Mouse (Mus musculus) intestine, embryonic 14.5 days (tissue): Measurements from ENCODE around the gene Pum1. TPM values are rescaled to one million over a fixed set of nuclear protein-coding genes. Genes with fewer than 3 reads are reported as not detected.
"Not testable (repeated sequence)": the region's sequence is repeated elsewhere in the genome, so short reads cannot be mapped to it uniquely, and the experiment has no call there.

Experiments
- ATAC-seq: fragments of 200-750 bp; cut with Nextera tagmentation; replicated peaks from 2 replicates; pipeline ENCODE4 v1.8.0; 2017; ENCODE audit warnings: low read depth, moderate number of reproducible peaks, moderate TSS enrichment, moderate library complexity; ENCODE audit not compliant: low FRiP score, low TSS enrichment
- DNase-seq: peaks from one replicate; pipeline ENCODE4 v3.0.0-alpha.2; 2018; ENCODE audit warnings: low spot score
- H3K27ac ChIP-seq: fragments of 300-500 bp; sonication (generic); 2 replicates; pipeline ENCODE4 v1.5.1; 2014; ENCODE audit warnings: low read depth, mild to moderate bottlenecking, control low read depth
- H3K27me3 ChIP-seq: fragments of 300-500 bp; sonication (generic); replicated peaks from 2 replicates; pipeline ENCODE4 v1.6.1; 2014; ENCODE audit warnings: low read length, control low read depth; ENCODE audit not compliant: control insufficient read depth, insufficient read depth
- H3K36me3 ChIP-seq: fragments of 300-500 bp; sonication (generic); 2 replicates; pipeline ENCODE4 v1.6.1; 2014; ENCODE audit warnings: low read length, control low read depth; ENCODE audit not compliant: control insufficient read depth, insufficient read depth
- H3K4me1 ChIP-seq: fragments of 300-500 bp; sonication (generic); replicated peaks from 2 replicates; pipeline ENCODE4 v1.6.1; 2014; ENCODE audit warnings: low read length, control low read depth, mixed read lengths; ENCODE audit not compliant: control insufficient read depth, insufficient read depth
- H3K4me2 ChIP-seq: fragments of 300-500 bp; sonication (generic); 2 replicates; pipeline ENCODE4 v1.6.1; 2014; ENCODE audit warnings: low read length
- H3K4me3 ChIP-seq: fragments of 300-500 bp; sonication (generic); 2 replicates; pipeline ENCODE4 v1.5.1; 2014; ENCODE audit warnings: low read depth, low read length, control low read depth, mixed read lengths
- H3K9ac ChIP-seq: fragments of 300-500 bp; sonication (generic); 2 replicates; pipeline ENCODE4 v1.6.1; 2014; ENCODE audit warnings: mild to moderate bottlenecking, low read length
- H3K9me3 ChIP-seq: fragments of 300-500 bp; sonication (generic); 2 replicates; pipeline ENCODE4 v1.6.1; 2016; ENCODE audit warnings: low read length, control low read depth; ENCODE audit not compliant: control insufficient read depth
- WGBS: fragments of 180-500 bp; shearing (Covaris S2); extraction: QIAGEN DNeasy Blood & Tissue Kit; methylation state at CpG from one replicate; pipeline ENCODE4 v1.1.7; 2014; 5-methylcytosine and 5-hydroxymethylcytosine counted together
- polyA plus RNA-seq: library from polyadenylated mRNA; unstranded; fragments of >200 nt; fragmentation: Nextera tagmentation; extraction: Ambion mirVana; gene quantifications from 2 replicates; pipeline ENCODE4 v1.2.1, GENCODE M21; 2014

The Pum1 gene
- polyA plus RNA-seq, 1 experiment from 2014 or later = 91.7 TPM

DNA sequence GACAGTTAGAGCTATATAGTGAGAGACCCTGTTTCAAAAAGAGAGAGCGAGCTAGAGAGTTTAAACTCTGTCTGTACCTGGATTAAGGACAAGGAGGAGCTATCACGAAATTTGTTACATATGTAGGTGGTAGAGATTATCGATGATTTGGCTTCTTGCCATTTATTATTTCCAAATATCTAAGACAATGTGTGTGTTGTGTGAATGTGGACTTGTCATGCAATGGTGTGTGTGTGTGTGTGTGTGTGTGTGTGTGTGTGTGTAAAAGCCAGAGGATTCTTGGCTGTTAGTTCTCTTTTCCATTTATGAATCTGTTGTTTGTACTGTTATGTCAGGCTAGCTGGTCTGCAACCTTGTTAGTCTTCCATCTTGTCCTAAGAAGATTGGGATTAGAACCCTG, 15.0 kb downstream of the Pum1 start:
- H3K27me3 ChIP-seq = no peaks in the 10 kb centered on the region
- no peak overlapping the region for H3K4me3 ChIP-seq
- H3K9ac ChIP-seq = no peak overlapping the region
- H3K4me1 ChIP-seq = no peaks in the 10 kb centered on the region
- no peak overlapping the region for H3K4me2 ChIP-seq
- no peak for ATAC-seq
- DNase-seq = no peak
- over 99% methylated on average over 3 of the region's 3 CpGs for WGBS
- H3K9me3 ChIP-seq = no peaks in the 10 kb centered on the region
- H3K27ac ChIP-seq = no peak overlapping the region
- peaks cover 78% of the 10 kb centered on the region for H3K36me3 ChIP-seq

GRCm38 (mm10) chr4:130680676-130681075, 17.6 kb downstream of the Pum1 start:
- WGBS = 97% methylated on average over 6 of the region's 6 CpGs
- H3K4me3 ChIP-seq = no peak overlapping the region
- H3K9me3 ChIP-seq = no peaks in the 10 kb centered on the region
- H3K4me2 ChIP-seq = no peak overlapping the region
- H3K9ac ChIP-seq = no peak overlapping the region
- H3K27me3 ChIP-seq = no peaks in the 10 kb centered on the region
- H3K4me1 ChIP-seq = no peaks in the 10 kb centered on the region
- H3K27ac ChIP-seq = no peak overlapping the region
- ATAC-seq (no peak), DNase-seq (no peak)
- peaks cover 63% of the 10 kb centered on the region for H3K36me3 ChIP-seq

- not testable (repeated sequence) for H3K27me3 ChIP-seq, ATAC-seq, H3K9me3 ChIP-seq, H3K9ac ChIP-seq, H3K4me1 ChIP-seq, H3K27ac ChIP-seq, DNase-seq, H3K4me3 ChIP-seq, H3K4me2 ChIP-seq
- WGBS = 80% methylated on average over 5 of the region's 5 CpGs
- peaks cover 61% of the 10 kb centered on the region for H3K36me3 ChIP-seq
These were observed 19.9 kb downstream of the Pum1 start for GRCm38 (mm10) chr4:130683051-130683450.

DNA sequence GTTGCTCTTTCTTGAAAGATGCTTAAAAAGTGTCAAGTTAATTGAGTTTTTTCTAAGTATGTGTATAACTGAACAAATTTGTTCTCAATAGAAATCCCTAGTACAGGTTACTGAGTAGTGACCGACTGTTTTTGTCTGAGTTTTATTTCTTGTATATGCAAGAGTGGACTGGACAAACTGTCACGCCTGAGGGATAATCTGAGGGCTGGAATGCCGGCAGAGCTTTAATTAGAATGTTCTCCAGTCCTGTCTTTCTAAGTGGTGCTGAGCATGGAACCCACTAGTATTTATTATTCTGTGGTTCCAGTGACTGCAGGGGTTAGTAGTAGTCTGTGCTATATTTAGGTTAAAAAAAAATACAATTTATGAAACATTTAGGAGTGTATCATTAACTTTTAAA, 30.8 kb downstream of the Pum1 start:
- Histone ChIP-seq H3K4me3 (no peak overlapping the region), H3K4me1 (no peaks in the 10 kb centered on the region), H3K27me3 (no peaks in the 10 kb centered on the region), H3K27ac (no peak overlapping the region), H3K9ac (no peak overlapping the region), H3K4me2 (no peak overlapping the region), H3K9me3 (no peaks in the 10 kb centered on the region), H3K36me3 (peaks cover 21% of the 10 kb centered on the region)
- 89% methylated on average over 3 of the region's 3 CpGs for WGBS
- ATAC-seq = no peak
- DNase-seq = no peak

DNA sequence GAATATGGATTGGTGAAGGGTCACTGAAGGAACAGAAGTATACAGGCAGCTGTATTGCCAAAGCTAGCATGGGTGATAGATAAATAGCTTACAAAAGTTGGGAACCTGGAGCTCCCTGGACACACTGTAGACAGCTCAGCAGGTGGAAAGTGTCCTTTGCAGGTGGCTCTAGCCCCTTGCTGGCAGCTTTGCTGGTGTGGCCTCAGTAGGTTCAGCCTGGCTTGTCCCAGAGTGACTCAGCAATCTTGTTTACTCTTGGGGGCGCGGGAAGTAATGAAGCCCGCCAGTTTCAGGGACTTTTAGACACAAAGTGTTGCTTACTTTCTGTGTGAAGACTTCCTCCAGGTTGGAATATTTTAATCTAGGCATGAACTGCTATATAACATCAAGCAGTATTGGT, 31.9 kb downstream of the Pum1 start:
- Histone ChIP-seq H3K4me2 (no peak overlapping the region), H3K9me3 (no peaks in the 10 kb centered on the region), H3K4me3 (no peak overlapping the region), H3K36me3 (peaks cover 16% of the 10 kb centered on the region), H3K4me1 (no peaks in the 10 kb centered on the region), H3K27me3 (no peaks in the 10 kb centered on the region), H3K27ac (no peak overlapping the region), H3K9ac (no peak overlapping the region)
- DNase-seq (no peak), ATAC-seq (no peak)
- 81% methylated on average over 3 of the region's 3 CpGs for WGBS

DNA sequence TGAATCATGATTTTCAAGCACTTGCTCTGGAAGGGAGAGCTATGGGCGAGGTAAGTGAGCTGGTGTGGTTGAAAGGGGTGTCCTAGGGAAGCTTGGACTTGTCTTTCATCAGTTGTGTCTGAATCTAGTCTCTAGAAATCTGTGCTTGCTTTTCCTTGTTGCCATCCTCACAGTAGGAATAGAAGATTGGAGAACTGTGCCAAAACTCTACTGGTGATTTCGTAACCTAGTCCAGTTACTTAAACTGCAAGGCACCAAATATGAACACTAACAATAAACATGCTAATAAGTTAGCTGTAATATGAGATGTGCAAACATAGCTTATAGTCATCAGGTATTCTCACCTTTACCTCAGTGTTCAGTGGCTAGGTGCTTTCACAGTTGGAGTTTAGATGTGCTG, 37.9 kb downstream of the Pum1 start:
- Histone ChIP-seq H3K9ac (no peak overlapping the region), H3K4me1 (no peaks in the 10 kb centered on the region; the same call in none of the 2 replicates), H3K36me3 (peaks cover 50% of the 10 kb centered on the region), H3K9me3 (no peaks in the 10 kb centered on the region), H3K4me3 (no peak overlapping the region), H3K4me2 (no peak overlapping the region), H3K27me3 (no peaks in the 10 kb centered on the region), H3K27ac (no peak overlapping the region)
- 92% methylated on average over 2 of the region's 2 CpGs for WGBS
- no peak for DNase-seq
- ATAC-seq = no peak

GRCm38 (mm10) chr4:130702835-130703535, 39.9 kb downstream of the Pum1 start:
- 91% methylated on average over 3 of the region's 3 CpGs for WGBS
- no peak for ATAC-seq
- no peak overlapping the region for H3K27ac ChIP-seq
- no peak overlapping the region for H3K4me2 ChIP-seq
- peaks cover 55% of the 10 kb centered on the region for H3K36me3 ChIP-seq
- H3K4me3 ChIP-seq = no peak overlapping the region
- H3K27me3 ChIP-seq = no peaks in the 10 kb centered on the region
- H3K9ac ChIP-seq = no peak overlapping the region
- no peak for DNase-seq
- no peaks in the 10 kb centered on the region; the same call in none of the 2 replicates for H3K4me1 ChIP-seq
- H3K9me3 ChIP-seq = no peaks in the 10 kb centered on the region

GRCm38 (mm10) chr4:130703601-130704000, 40.5 kb downstream of the Pum1 start:
- no peak overlapping the region for H3K4me3 ChIP-seq
- ATAC-seq (no peak), DNase-seq (no peak)
- no peaks in the 10 kb centered on the region for H3K9me3 ChIP-seq
- no peaks in the 10 kb centered on the region; the same call in none of the 2 replicates for H3K4me1 ChIP-seq
- H3K27ac ChIP-seq = no peak overlapping the region
- no peaks in the 10 kb centered on the region for H3K27me3 ChIP-seq
- H3K36me3 ChIP-seq = peaks cover 55% of the 10 kb centered on the region
- H3K4me2 ChIP-seq = no peak overlapping the region
- 98% methylated on average over 3 of the region's 3 CpGs for WGBS
- no peak overlapping the region for H3K9ac ChIP-seq

- no peaks in the 10 kb centered on the region for H3K27me3 ChIP-seq
- H3K9ac ChIP-seq = no peak overlapping the region
- H3K4me1 ChIP-seq = no peaks in the 10 kb centered on the region; the same call in none of the 2 replicates
- DNase-seq (no peak), ATAC-seq (no peak)
- H3K36me3 ChIP-seq = peaks cover 60% of the 10 kb centered on the region
- no peak overlapping the region for H3K4me3 ChIP-seq
- no peak overlapping the region for H3K27ac ChIP-seq
- 91% methylated on average over 4 of the region's 4 CpGs for WGBS
- no peak overlapping the region for H3K4me2 ChIP-seq
- no peaks in the 10 kb centered on the region for H3K9me3 ChIP-seq
These were observed 41.5 kb downstream of the Pum1 start for GRCm38 (mm10) chr4:130704615-130705014.
